Mouse (Mus musculus) right cerebral cortex, postnatal 10 days (tissue): ENCODE measurements around the gene Tmem87b.
A peak's percentile ranks its signal among the peaks of the same experiment; 100 is the strongest.

Source experiments
- DNase-seq, 2 experiments: peaks; one replicate each; pipeline ENCODE4 v3.0.0; 2021; ENCODE audit warnings: low spot score in 2 of 2

Tmem87b gene

DNA sequence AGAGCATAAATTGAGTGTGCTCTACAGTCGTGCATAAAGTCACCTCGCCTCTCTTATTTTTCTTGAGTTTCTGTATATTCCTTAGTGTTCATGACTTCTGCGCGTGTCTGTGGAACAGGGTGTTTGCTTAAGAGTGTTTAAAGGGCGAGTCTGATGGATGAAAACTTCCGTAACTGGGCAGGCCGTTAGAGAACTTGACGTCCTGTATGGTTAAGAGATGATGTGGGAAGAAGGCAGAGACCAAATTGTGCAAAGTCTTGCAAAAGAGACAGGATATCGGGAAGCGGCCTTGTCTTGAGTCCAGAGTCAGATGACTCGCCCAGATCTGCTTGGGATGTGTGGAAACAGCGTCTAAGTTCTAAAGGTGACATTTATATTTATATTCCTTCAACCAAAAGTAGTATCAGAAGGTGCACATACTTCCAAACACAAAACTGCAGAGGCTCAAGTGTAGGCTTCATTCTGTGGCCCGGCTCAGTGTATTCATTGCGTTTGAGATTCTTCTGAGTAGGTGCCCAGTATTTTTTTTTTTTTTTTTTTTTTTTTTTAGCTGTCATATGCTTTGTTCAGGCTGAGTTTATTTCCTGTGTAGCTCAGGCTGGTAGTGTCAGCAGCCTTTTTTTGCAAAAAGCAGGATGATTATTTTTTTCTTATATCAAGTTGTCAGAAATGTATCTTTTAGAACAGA lies 1.2 kb downstream of the Tmem87b start:
- peak in 1 of 2 experiments; percentile 31 for DNase-seq

- DNase-seq = no peak
These were observed 2.7 kb downstream of the Tmem87b start for GRCm38 (mm10) chr2:128820631-128821030.

DNA sequence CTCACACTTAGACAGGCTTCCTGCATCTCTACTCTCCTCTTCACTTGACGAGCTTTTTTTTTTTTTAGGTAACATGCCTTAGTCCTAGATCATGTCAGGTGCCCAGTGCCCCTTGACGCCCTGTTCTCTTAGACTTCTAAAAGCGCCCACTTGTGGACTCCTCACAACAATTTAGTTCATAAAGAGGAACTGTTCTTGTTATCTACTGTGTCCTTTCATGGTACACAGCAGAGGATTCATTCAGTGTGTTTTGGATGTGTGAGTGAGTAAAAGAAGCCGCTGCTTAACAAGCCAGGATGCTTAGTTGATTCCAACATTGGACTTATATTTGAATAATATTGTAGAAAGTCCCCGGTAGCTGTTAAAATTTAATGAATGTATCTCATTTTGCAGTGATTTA lies 6.0 kb downstream of the Tmem87b start:
- DNase-seq = no peak

DNA sequence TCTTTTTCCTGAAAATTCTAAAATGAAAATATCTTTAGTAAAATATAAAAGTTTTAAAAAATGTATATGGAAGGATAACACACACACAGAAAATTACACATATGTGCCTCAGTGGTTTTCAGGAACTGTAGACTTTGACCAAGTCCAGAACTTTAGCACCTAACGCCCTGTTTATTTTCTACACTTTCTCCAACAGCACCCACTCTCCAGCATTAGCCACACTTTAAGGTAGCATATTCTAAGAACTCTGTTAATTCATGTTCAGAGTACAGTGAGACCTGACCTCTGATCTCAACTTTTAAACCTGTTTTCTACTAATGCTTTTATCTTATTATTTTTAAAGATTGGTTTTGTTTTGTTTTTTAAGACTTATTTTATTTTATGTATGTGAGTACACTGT lies 9.9 kb downstream of the Tmem87b start:
- DNase-seq = no peak

GRCm38 (mm10) chr2:128832611-128833010 lies 14.7 kb downstream of the Tmem87b start:
- DNase-seq = no peak

DNA sequence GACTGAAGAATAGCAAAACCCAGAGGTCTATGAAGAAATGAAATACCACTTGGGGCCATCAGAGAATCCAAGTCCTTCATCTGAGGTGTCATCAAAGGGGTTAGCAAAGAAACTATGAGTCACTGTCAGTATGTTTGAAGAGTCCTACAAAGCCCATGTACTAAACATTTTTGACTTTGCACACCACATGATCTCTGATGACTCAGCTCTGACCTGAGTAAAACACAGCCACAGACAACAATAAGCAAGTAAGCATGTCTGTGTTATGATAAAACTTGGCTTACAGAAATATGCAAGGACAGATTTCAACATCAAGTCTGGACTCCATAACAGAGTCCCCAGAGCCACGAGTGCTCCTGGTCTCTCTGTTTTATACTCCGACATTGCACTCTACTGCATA lies 15.1 kb downstream of the Tmem87b start:
- no peak for DNase-seq

GRCm38 (mm10) chr2:128833435-128833834 lies 15.5 kb downstream of the Tmem87b start:
- DNase-seq = no peak

DNA sequence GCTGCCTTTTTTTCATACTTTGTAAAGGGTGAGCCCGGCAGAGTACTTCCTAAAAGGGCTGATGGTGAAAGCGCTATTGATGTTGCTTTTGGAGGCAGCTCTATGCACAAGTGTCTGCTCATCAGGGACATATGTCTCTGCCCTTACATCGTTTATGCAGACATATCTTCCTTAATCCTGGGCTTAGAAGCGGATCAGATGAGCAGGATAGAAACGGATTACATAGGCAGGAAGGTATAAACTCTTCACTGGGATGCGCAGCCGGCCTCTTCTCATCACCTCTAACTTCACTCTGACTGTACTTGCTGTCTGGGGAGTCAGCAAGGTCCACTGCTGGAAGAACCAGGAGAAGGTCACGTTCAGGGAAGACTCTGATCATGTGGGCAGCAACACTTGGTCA lies 19.6 kb downstream of the Tmem87b start:
- DNase-seq = no peak

- no peak for DNase-seq
These were observed 20.7 kb downstream of the Tmem87b start for GRCm38 (mm10) chr2:128838611-128839010.

DNA sequence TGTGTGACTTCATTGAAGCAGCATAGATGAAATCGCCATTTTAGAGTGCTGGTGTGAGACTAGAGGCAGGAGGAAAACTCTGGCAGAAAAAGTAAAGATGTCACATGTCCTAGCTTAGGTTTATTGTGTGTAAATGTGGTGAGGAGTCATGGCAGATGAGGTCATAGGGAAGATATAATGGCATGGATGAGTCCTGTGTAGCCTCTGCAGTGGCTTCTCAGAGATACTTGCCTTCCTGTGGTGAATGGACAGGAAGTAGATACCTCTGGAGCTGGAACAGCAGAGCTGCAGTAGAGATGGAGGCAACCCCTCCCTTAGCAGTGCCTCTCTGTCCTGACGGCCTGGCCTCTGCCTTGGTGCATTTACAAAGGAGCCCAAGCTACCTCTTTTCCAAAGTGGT lies 21.6 kb downstream of the Tmem87b start:
- DNase-seq = no peak

DNA sequence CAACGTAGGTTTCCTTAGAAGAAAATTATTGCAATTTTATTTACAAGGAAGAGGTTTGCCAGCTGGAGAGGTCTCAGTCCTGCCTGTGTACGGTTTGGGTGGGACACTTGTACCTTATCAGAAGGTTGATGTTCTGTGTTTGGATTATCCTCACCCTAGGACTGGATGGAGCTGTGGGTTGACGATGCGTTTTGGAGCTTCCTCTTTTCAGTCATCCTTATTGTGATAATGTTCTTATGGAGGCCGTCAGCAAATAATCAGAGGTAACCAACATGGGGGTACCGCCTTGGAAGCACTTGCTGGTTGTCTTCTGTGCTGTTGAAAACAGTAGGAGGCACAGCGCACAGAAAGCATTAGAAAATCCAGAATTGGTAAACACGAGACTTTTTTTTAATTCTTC lies 24.5 kb downstream of the Tmem87b start:
- no peak for DNase-seq

- no peak for DNase-seq
These were observed 32.1 kb downstream of the Tmem87b start for GRCm38 (mm10) chr2:128850036-128850435.

DNA sequence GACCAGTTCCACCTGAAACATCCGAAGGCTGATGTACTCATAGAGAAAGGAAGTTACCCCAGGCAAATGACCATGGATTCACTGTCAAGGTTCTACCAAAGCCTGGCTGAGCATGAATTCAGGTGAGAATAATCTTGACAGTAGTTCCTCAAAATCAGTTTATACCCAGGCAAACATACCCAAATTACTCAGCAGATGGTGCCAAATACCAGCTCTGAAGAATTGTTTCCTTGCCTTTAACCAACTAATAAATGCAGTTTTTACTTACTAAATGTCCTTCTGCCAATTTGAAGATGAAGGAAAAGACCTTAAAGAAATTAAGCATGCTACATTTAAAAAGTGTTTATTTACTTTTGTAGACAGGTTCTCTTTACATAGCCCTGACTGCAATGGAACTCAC lies 38.8 kb downstream of the Tmem87b start:
- no peak for DNase-seq

DNA sequence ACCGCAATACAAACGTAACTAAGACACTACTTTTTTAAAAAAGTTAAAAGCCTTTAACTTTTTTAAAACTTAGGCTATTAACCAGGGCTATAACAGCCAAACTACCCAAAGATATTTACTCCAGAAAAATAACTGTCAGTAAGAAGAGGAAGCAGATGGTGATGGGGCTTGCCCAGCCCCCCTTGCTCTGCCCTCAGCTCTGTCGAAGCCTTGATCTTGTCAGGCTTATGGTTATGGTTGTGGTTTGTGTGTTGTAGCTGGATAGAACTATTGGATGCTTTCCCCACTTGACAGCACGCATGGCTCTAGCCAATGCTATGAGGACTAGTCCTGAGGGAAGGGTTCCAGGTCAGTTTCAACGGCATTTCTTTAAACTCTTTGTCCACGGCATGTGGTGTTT lies 41.0 kb downstream of the Tmem87b start:
- DNase-seq = no peak

DNA sequence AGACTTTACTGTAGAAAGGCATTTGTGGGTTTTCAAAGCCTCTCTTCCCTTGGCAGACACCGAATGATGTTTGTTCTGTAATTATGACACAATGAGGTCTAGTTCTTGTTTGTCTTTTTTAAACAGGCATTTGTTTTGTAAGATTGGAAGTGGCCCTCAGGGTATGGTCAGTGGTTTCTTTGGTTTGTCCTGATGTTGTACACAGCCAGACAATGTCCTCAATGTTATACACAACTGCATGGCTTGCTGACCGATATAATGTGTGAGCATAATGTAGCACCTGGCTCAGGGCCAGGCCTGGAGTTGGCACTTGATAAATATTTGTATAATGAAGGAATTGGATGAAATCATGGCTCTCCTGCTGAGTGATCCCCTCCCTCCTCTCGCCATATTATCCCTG lies 41.9 kb downstream of the Tmem87b start:
- DNase-seq = no peak

DNA sequence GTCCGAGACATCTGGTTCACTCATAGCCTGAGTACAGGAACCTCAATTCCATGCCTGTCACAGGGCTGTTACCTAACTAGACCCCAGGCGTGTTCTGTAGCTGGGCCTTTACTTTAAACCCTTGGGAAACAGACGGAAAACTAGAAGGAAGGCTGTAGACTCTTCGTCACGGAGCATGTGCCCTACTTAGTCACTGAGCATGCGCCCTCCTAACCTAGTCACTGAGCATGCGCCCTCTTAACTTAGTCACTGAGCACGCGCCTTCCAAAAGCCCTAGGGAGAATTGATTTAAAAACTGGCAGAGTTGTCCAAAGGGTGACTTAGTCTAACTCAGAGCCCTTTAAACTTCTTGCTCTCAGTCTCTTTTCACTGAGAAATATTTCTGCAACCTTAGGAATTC lies 44.7 kb downstream of the Tmem87b start, which contains the start of gene Fbln7:
Gene Fbln7, plus strand, starts transcription at position 346 of the 400 bp plus-strand sequence.
- no peak for DNase-seq

DNA sequence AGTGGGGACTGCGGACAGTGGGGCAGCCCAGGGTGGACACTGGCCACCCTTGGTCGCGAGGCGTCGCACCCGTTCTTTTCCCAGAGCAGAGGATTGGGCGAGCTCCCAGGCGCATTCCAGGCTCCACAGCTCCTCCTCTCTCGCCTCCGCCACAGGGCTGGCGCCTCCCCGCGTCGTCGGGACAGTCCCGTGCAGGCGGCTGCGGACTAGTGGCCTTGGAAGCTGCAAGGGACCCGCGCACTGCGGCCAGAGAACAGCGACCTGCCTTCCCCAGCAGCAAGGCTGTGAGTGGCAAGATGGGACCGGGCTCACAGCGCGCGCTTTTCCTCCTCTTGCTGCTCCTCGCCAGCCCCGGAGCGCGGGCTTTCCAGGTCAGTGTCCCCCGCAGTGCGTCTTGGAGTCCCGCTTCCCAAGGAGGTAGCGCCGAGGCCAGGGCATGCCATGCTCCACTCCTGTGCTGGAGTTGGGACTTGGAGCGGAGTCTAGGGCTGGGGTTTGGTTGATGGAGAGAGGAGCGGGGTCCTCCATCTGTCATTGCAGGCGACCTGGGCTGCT lies 45.9 kb downstream of the Tmem87b start:
- DNase-seq = peak; percentile 55 to 72

DNA sequence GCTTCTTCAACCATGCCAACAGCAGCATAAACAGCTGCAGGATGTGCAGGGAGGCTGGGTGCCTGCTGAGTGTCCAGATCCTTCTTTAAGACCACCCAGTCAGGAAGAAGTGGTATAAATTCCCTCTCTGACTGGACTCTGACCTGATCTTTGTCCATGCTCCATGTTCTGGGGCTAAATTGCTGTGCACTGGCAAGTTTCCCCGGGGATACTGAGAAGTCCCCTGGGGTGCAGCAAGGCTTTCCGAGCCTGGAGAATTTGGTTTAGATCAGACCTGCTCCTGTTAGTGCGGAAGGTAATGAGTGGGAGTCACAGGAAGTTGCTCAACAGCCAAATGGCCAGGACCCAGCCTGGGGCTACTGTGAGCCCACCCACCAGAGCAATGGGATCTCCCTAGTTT lies 47.1 kb downstream of the Tmem87b start:
- DNase-seq = no peak

GRCm38 (mm10) chr2:128871656-128872055 lies 53.7 kb downstream of the Tmem87b start:
- DNase-seq = no peak

DNA sequence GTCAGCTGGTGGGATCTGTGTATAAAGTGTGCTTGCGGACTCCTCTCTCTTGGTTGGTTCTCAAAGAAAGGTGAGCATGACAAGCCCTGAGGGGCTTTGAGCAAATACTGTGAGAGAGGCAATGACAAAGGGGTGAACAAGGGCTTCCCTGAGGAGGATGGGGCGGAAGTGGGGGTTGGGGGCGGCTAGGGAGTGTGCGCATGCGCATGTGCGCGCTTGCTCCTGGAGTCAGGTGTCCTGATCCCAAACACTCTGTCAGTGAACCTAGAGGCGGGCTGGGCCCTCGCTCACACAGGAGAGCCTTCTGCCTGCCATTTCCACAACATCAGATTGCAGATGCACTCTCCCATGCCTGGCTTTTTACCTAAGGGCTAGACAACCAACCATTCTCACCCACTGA lies 54.3 kb downstream of the Tmem87b start:
- DNase-seq = no peak

DNA sequence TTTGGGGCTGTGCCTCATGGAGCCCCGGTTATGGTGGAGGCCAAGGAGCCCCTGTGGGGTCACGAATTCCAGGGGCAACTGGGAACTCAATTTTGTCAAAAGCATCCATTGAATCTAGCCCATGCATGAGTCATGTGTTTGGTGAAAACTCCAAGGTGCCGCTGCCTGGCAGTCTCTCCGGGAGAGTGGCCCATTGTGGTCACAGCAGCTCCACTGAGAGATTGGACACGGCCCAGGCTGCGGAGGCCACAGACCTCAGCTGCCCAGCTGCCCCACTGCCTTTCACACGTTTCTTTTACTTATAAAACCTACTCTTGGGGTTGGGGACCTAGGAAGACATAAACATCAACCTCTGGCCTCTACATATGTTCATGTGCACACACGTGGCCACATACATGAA lies 57.6 kb downstream of the Tmem87b start:
- no peak for DNase-seq

GRCm38 (mm10) chr2:128881236-128881635 lies 63.3 kb downstream of the Tmem87b start:
- no peak for DNase-seq

DNA sequence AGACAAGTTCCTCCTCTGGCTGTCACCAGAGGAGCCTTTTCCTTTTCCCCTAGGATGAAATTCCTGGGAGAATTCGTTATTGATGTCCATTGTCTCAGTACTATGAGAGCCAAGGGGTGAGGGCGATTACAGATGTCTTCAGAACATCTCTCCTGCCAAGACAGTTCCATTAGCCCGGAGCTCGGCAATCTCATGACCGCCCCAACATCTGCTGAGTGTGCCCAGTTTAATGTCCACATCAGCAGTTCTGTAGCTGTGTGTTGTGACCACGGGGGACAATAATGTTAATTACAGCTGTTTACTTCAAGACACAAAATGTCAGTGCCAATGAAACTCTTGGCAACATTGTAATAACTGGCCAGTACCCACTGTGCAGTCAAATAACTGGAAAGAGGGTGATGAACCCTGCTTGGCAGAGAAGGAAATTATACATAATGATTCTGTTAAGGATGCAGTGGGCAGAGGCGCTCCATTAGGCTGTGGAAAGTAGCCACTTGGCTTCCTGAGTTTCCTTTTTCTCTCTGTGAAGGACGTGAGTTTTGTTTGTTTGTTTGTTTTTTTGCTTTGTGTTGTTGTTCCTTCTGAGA lies 67.4 kb downstream of the Tmem87b start:
- DNase-seq = no peak
